Mouse (Mus musculus) kidney, embryonic 14.5 days (tissue): Measurements from ENCODE around the gene Frmpd1. TPM values are rescaled to one million over a fixed set of nuclear protein-coding genes. Genes with fewer than 3 reads are reported as not detected.

Experiments
- ATAC-seq: fragments of 200-750 bp; cut with Nextera tagmentation; 2 replicates; pipeline ENCODE4 v1.8.0; 2017; ENCODE audit warnings: moderate number of reproducible peaks, mild to moderate bottlenecking, moderate TSS enrichment, moderate library complexity; ENCODE audit not compliant: low FRiP score, low TSS enrichment
- H3K27ac ChIP-seq: fragments of 300-500 bp; sonication (generic); 2 replicates; pipeline ENCODE4 v1.5.1; 2014; ENCODE audit warnings: low read depth, mild to moderate bottlenecking, low read length, moderate library complexity, mixed read lengths
- H3K27me3 ChIP-seq: fragments of 300-500 bp; sonication (generic); 2 replicates; pipeline ENCODE4 v1.6.1; 2014; ENCODE audit warnings: mild to moderate bottlenecking, low read length; ENCODE audit not compliant: control insufficient read depth, insufficient read depth
- H3K36me3 ChIP-seq: fragments of 300-500 bp; sonication (generic); 2 replicates; pipeline ENCODE4 v1.6.1; 2014; ENCODE audit warnings: low read length, mixed read lengths; ENCODE audit not compliant: control insufficient read depth, insufficient read depth
- H3K4me1 ChIP-seq: fragments of 300-500 bp; sonication (generic); 2 replicates; pipeline ENCODE4 v1.6.1; 2014; ENCODE audit warnings: low read length, mixed read lengths; ENCODE audit not compliant: control insufficient read depth, insufficient read depth
- H3K4me2 ChIP-seq: fragments of 300-500 bp; sonication (generic); replicated peaks from 2 replicates; pipeline ENCODE4 v1.6.1; 2014; ENCODE audit warnings: low read depth, mild to moderate bottlenecking, low read length
- H3K4me3 ChIP-seq: fragments of 300-500 bp; sonication (generic); 2 replicates; pipeline ENCODE4 v1.5.1; 2014; ENCODE audit warnings: mild to moderate bottlenecking, low read length
- H3K9ac ChIP-seq: fragments of 300-500 bp; sonication (generic); 2 replicates; pipeline ENCODE4 v1.6.1; 2014; ENCODE audit warnings: low read depth, mild to moderate bottlenecking, low read length, moderate library complexity
- H3K9me3 ChIP-seq: fragments of 300-500 bp; sonication (generic); 2 replicates; pipeline ENCODE4 v1.6.1; 2016; ENCODE audit warnings: low read length; ENCODE audit not compliant: control insufficient read depth
- WGBS: fragments of 180-500 bp; shearing (Covaris S2); extraction: QIAGEN DNeasy Blood & Tissue Kit; methylation state at CpG from one replicate; pipeline ENCODE4 v1.1.7; 2014; 5-methylcytosine and 5-hydroxymethylcytosine counted together
- polyA plus RNA-seq: library from polyadenylated mRNA; unstranded; fragments of >200 nt; fragmentation: Nextera tagmentation; extraction: Ambion mirVana; gene quantifications from 2 replicates; pipeline ENCODE4 v1.2.1, GENCODE M21; 2014

The Frmpd1 gene
- polyA plus RNA-seq, 1 experiment from 2014 or later = 0.24 TPM

GRCm38 (mm10) chr4:45286318-45286717 is 101.6 kb downstream of the Frmpd1 start:
- 56% methylated on average over 3 of the region's 3 CpGs for WGBS
- H3K9ac ChIP-seq = no peak overlapping the region
- ATAC-seq = no peak

GRCm38 (mm10) chr4:45287906-45288305 is 103.2 kb downstream of the Frmpd1 start:
- no peak for ATAC-seq
- H3K9ac ChIP-seq = no peak overlapping the region
- H3K27ac ChIP-seq = no peak overlapping the region
- H3K27me3 ChIP-seq = no peaks in the 10 kb centered on the region
- no peak overlapping the region for H3K4me2 ChIP-seq
- H3K36me3 ChIP-seq = no peaks in the 10 kb centered on the region
- no peak overlapping the region for H3K4me3 ChIP-seq
- peaks cover 7% of the 10 kb centered on the region; the same call in 1 of the 2 replicates for H3K4me1 ChIP-seq
- no peaks in the 10 kb centered on the region for H3K9me3 ChIP-seq
- WGBS = 81% methylated on average over 5 of the region's 5 CpGs

More at GRCm38 (mm10) chr4:45286318-45286717, 101.6 kb downstream of the Frmpd1 start:
- no peak overlapping the region for H3K27ac ChIP-seq
- H3K4me2 ChIP-seq = no peak overlapping the region
- no peaks in the 10 kb centered on the region for H3K27me3 ChIP-seq
- H3K4me1 ChIP-seq = peaks cover 7% of the 10 kb centered on the region; the same call in 1 of the 2 replicates
- H3K4me3 ChIP-seq = no peak overlapping the region
- H3K9me3 ChIP-seq = no peaks in the 10 kb centered on the region
- H3K36me3 ChIP-seq = no peaks in the 10 kb centered on the region

- Histone ChIP-seq H3K27me3 (no peaks in the 10 kb centered on the region), H3K36me3 (peaks cover 1% of the 10 kb centered on the region; the same call in 1 of the 2 replicates), H3K27ac (no peak within 1 kb of the TSS), H3K4me1 (no peaks in the 10 kb centered on the region), H3K4me3 (peak within 1 kb of the TSS; percentile 57), H3K9me3 (no peaks in the 10 kb centered on the region), H3K4me2 (peak within 1 kb of the TSS; percentile 65), H3K9ac (peak within 1 kb of the TSS; percentile 62)
- ATAC-seq = peak; percentile 87
- WGBS = 19% methylated on average over 27 of the region's 27 CpGs
Measured at GRCm38 (mm10) chr4:45296662-45297564, 112.2 kb downstream of the Frmpd1 start, which contains the start of gene Trmt10b. Gene Trmt10b, plus strand, starts transcription at chr4:45297127.

- Histone ChIP-seq H3K4me2 (no peak overlapping the region), H3K36me3 (peaks cover 44% of the 10 kb centered on the region), H3K27ac (no peak overlapping the region), H3K9ac (no peak overlapping the region), H3K27me3 (no peaks in the 10 kb centered on the region), H3K4me3 (no peak overlapping the region), H3K9me3 (no peaks in the 10 kb centered on the region), H3K4me1 (no peaks in the 10 kb centered on the region)
- no peak for ATAC-seq
- 96% methylated on average over 14 of the region's 14 CpGs for WGBS
Measured at GRCm38 (mm10) chr4:45305536-45305935, 120.9 kb downstream of the Frmpd1 start.

- no peak overlapping the region for H3K4me2 ChIP-seq
- H3K27ac ChIP-seq = no peak overlapping the region
- peaks cover 36% of the 10 kb centered on the region for H3K36me3 ChIP-seq
- H3K27me3 ChIP-seq = no peaks in the 10 kb centered on the region
- H3K4me3 ChIP-seq = no peak overlapping the region
- H3K9ac ChIP-seq = no peak overlapping the region
- no peaks in the 10 kb centered on the region for H3K9me3 ChIP-seq
- WGBS = 53% methylated on average over 11 of the region's 11 CpGs
- no peak for ATAC-seq
- H3K4me1 ChIP-seq = no peaks in the 10 kb centered on the region
Measured at GRCm38 (mm10) chr4:45308046-45308445, 123.4 kb downstream of the Frmpd1 start.

GRCm38 (mm10) chr4:45308606-45309005 is 123.9 kb downstream of the Frmpd1 start:
- H3K4me3 ChIP-seq = no peak overlapping the region
- peaks cover 33% of the 10 kb centered on the region for H3K36me3 ChIP-seq
- no peaks in the 10 kb centered on the region for H3K4me1 ChIP-seq
- H3K4me2 ChIP-seq = no peak overlapping the region
- no peak overlapping the region for H3K27ac ChIP-seq
- H3K9me3 ChIP-seq = no peaks in the 10 kb centered on the region
- no peak for ATAC-seq
- no peak overlapping the region for H3K9ac ChIP-seq
- H3K27me3 ChIP-seq = no peaks in the 10 kb centered on the region
- WGBS = 92% methylated on average over 6 of the region's 6 CpGs

GRCm38 (mm10) chr4:45311056-45311455 is 126.4 kb downstream of the Frmpd1 start:
- H3K4me1 ChIP-seq = no peaks in the 10 kb centered on the region
- no peaks in the 10 kb centered on the region for H3K9me3 ChIP-seq
- 97% methylated on average over 2 of the region's 2 CpGs for WGBS
- H3K4me2 ChIP-seq = no peak overlapping the region
- no peak overlapping the region for H3K4me3 ChIP-seq
- H3K27ac ChIP-seq = no peak overlapping the region
- ATAC-seq = no peak
- peaks cover 39% of the 10 kb centered on the region for H3K36me3 ChIP-seq
- no peak overlapping the region for H3K9ac ChIP-seq
- no peaks in the 10 kb centered on the region for H3K27me3 ChIP-seq

- WGBS = under 1% methylated on average over 56 of the region's 56 CpGs
Measured at GRCm38 (mm10) chr4:45320159-45320816, 135.6 kb downstream of the Frmpd1 start.

GRCm38 (mm10) chr4:45331139-45331538 is 146.5 kb downstream of the Frmpd1 start:
- WGBS = 86% methylated on average over 7 of the region's 7 CpGs
- Histone ChIP-seq H3K27ac (no peak overlapping the region), H3K4me3 (no peak overlapping the region), H3K9ac (no peak overlapping the region), H3K9me3 (no peaks in the 10 kb centered on the region), H3K4me1 (no peaks in the 10 kb centered on the region), H3K27me3 (no peaks in the 10 kb centered on the region), H3K36me3 (no peaks in the 10 kb centered on the region), H3K4me2 (no peak overlapping the region)
- no peak for ATAC-seq

More at GRCm38 (mm10) chr4:45320159-45320816, 135.6 kb downstream of the Frmpd1 start:
- Histone ChIP-seq H3K4me2 (peak overlapping the region; percentile 76), H3K4me3 (peak overlapping the region; percentile 92), H3K27me3 (no peaks in the 10 kb centered on the region; the same call in 1 of the 2 replicates), H3K36me3 (peaks cover 31% of the 10 kb centered on the region), H3K9me3 (no peaks in the 10 kb centered on the region), H3K9ac (peak overlapping the region; percentile 86), H3K27ac (peak overlapping the region; percentile 84), H3K4me1 (peaks cover 6% of the 10 kb centered on the region)
- peak; percentile 89 for ATAC-seq
